Mouse (Mus musculus) olfactory bulb, adult 2 months (tissue): ENCODE measurements at regions not wholly inside any gene's neighbourhood (a gene's known extent, or its start where the extent isn't known, plus 50 kb on each side); places are given as distances from the start of the nearest gene placed in this dataset.

ENCODE experiments used
- CTCF ChIP-seq: fragments of 200-500 bp; IDR thresholded peaks from 2 replicates; pipeline ENCODE4 v1.5.1; 2012; ENCODE audit warnings: low read depth, mild to moderate bottlenecking, low read length, moderate library complexity; ENCODE audit not compliant: insufficient read depth
- POLR2A ChIP-seq: fragments of 200-500 bp; IDR thresholded peaks from 2 replicates; pipeline ENCODE4 v1.6.1; 2012; ENCODE audit warnings: mild to moderate bottlenecking, low read depth, low read length, moderate library complexity; ENCODE audit not compliant: insufficient read depth

GRCm38 (mm10) chr12:29049801-29050200 is 298.2 kb downstream of the Eipr1 start:
- TF ChIP-seq CTCF = no peak
- TF ChIP-seq POLR2A = no peak
